Mouse (Mus musculus) spleen, postnatal 14 days (tissue): Measurements from ENCODE around the gene Htr1f.
"Not testable (repeated sequence)": the region's sequence is repeated elsewhere in the genome, so short reads cannot be mapped to it uniquely, and the experiment has no call there.

Experiments used
- DNase-seq, 2 experiments: peaks; one replicate each; pipeline ENCODE4 v3.0.0; 2021 to 2022; ENCODE audit warnings: low spot score in 2 of 2

Gene Htr1f

DNA sequence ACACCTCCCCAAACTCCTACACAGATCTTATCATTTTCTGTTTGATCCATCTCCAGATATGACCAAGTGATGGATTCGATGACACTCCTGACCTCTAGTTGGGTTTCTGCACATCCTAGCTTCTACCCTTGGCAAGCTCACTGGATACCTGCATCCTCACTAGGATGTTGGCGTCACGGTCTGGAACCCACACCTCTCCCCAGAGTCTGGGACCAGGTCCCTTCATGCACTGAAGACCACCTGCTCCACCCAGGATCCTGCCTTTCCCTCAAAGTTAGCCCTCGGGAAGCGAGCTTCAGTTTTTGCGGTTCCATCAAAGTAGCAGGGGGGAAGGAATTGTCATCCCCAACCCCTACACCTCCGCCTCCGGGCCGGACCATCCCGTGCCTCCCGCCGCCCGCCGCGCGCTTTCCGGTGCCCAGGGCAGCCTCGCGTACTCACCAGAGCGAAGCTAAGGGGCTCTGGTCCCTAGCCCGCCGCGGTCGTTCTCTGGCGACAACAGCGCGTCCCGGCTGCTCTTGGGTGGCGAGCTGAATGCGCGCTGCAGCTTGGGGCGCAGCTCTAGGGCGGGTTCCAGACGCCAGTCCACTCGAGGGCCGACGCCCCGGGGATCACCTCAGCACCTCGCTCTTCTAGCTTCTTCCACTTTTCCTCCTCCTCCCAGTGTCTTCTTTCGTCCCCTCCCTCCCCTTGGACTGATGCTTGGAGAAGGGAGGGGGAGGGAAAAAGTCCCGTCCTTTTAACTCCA, at the start of gene Htr1f:
Gene Htr1f, minus strand, starts transcription at position 671 of the 748 bp plus-strand sequence.
- DNase-seq = no peak

DNA sequence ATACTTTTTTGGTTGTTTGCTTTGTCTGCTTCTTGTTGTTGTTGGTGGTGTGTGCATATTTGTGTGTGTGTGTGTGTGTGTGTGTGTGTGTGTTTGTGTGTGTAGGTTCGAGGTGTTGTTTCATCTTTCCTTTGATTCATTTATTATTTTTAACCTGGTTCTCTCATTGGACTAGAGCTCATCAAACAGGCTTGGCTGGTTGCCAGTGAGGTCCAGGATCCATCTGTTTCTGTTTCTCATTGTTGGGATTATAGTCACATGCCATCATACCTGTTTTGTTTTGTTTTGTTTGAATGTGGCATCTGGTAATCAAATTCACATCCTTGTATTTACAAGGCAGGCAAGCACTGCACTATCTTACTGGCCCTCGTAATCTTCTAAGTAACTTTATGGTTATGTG, 34.1 kb upstream of the Htr1f start:
- no peak for DNase-seq

DNA sequence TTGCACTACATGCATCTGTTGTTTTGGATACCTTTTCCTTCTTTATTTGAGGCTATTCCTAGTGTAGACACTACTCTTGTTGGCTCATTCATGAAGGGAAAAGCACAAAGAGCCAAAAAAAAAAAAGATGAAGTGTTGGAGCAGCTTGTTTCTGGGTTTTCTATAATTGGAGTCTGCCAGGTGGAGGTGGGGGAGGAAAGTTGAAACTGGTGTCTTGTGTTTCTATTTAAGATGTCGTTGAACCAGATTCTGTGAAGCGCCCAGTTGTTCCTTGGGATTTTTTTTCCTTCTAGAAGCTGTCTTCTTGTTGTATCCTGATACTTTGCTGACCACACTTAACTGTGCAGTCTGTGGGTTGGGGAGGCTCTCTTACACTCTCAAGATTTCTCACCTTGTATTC, 23.7 kb upstream of the Htr1f start:
- DNase-seq = no peak

DNA sequence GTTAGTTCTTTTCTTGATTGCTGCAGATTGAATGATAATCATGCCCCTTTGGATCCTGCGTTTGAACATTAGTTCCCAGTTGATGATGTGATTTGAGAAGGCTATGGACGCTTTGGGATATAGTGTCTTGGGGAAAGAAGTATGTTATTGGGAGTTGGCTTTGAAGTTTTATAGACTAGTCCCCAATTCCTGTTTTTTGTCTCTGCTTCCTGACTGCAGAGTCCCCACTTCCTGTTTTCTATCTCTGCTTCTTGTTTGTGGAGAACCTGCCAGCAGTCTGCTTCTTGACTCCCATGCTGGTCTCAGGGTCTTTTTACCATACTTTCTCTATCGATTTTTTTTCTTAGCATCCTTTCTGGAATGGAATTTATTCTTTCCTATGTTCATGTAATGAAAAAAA, 22.2 kb upstream of the Htr1f start:
- DNase-seq = no peak

DNA sequence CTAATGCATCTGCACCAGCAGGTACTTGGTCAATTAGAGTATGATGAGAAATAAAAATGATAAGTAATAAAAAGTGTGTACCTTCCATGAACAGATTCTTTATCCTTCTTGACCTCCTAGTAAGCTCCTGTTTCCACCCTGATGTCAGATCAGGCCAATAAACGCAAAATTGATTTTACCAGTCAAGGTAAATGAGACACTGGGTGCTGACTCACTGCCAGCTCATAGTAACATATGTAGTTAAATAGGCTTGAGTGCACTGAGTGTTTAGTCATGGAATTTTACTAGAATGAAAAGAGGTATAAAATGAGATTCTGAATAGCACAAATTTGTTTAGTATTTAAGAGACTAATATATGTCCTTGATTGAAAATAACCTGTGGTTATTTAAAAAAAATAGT, 6.6 kb upstream of the Htr1f start:
- DNase-seq = no peak

DNA sequence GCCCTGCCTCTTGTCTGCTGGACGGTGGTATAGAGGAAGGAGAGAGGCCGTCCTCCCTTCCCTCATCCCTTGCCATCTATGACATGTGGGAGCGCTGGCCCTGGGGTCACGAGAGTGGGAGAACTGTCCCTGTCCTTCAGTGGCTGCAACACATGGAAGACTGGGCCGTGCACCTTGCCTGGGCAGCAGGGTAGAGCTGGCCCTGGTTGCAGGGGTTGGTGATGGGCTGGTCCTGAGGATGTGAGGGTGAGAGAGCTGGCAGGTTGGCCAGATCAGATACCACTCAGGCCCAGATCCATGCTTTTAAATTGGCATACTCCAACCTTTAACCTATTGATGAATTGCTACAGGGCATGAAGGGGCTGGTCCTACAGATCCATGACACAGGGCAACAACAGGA, 12.1 kb downstream of the Htr1f start:
- no peak for DNase-seq

DNA sequence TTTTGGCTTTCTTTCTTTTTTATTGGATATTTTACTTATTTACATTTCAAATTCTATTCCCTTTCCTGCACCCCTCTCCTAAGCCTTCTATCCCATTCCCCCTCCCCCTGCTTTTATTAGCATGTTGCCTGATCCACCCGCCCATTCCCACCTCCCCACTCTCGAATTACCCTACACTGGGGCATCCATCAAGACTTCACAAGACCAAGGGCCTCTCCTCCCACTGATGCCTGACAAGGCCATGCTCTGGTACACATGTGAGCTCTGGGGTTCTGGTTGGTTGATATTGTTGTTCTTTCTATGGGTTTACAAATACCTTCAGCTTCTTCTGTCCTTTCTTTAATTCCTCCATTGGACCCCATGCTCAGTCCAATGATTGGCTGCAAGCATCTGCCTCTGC, 22.2 kb downstream of the Htr1f start:
- no peak for DNase-seq

DNA sequence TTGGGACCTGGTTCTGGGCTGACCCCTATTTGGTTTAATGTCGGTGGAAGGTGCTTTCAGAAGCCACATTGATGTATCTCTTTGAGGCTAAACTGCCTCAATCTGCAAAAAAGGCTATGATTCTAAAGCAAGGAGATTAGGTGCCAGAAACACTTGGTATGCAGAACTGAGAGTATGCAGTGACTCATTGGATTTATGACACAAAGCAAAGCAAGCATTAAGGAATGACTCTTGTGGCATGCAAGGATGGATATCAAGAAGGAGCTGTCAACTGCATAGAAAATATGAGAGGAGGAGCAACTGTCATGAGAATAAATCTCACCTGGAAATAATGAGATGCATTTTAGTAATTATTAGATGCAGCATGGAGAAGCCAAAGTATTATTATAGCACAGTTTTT, 35.8 kb downstream of the Htr1f start:
- DNase-seq = no peak

DNA sequence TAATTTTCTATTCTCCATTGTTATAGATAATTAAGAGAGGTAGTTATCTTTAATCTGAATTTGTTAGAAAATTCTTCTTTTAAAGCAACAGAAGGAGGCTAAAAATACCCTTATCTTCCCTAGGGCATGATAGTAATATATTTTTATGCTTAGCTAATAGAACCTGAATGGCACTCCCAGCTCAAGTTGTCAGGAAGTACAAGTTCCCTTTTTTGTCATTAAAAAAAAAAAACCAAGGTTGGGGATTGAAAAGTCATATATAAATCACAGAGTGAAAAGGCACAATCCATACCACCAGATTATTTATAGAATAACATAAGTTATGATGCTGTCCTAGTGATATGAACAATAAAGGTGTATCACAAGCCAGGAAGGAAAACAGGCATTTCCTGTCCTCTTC, 39.4 kb downstream of the Htr1f start:
- no peak for DNase-seq

DNA sequence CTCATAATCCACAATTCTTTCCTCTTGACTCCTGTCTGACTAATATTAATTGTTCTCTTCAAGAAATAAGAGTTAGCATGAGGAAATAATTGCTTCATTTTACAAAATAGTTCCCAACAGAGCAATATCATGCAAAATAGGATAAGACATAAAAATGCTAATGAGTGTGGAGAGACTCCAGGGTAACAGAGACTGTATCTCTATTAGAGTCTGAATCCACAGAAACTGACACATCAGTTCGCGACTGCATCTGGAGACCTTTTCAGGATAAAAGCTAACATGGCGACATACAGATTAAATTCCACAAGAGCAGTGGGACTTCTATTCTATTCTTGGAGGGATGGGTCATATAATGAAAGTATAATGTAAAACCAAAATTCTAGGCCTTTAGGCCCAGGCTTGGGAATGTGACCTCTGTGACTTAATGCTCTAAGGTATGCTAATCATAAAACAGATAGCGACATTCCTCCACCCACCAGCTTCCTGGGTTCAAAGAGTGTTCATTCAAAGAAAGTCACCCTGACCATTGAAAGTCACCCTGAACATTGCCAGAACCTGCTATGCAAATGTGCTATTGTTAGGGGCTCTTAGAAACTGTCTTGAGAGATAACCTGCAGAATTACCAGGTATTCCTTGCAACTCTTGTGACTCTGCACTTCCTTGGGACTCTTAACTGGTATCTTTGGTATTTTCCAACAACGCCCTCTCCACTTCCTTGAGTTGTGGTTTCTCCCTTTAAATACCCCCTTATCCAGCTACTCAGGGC, 67.8 kb downstream of the Htr1f start:
- not testable (repeated sequence) for DNase-seq

DNA sequence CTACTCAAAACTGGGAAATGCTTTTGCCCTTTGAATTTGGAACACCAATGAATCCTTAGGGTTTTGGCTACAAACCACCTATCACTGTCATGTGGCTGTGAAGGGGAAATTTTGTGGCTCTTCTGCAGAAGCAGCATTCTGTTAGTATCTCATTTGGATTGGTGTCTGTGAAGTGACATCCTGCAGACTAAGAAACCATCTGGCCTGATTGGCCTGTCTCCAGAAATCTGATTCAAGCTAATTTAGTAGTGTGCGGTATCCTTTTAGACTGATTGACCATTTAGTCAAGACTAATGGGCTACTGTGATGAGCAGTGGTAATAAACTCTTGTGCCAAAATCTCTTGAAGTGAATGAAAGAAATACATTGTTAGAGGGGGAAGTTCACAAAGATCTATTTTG, 76.0 kb downstream of the Htr1f start:
- DNase-seq = no peak

DNA sequence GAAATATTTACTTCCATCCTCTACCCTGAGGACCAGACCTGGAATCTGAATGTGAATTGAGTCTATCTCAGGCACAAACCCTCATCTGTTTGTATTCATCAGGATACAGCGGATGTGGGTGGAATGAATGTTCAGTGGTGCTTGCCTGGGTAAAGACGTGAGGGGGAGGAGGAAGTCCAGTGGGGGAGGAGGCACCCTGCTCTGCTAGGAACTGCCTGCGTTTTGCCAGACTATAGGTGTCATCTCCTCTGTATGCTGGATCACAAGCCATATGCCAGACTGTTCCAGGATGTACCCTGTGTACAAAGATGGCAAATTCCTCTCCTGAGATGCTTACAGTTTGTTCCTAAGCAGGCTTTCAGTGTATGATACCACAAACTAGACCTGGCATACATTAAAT, 83.3 kb downstream of the Htr1f start:
- no peak for DNase-seq

DNA sequence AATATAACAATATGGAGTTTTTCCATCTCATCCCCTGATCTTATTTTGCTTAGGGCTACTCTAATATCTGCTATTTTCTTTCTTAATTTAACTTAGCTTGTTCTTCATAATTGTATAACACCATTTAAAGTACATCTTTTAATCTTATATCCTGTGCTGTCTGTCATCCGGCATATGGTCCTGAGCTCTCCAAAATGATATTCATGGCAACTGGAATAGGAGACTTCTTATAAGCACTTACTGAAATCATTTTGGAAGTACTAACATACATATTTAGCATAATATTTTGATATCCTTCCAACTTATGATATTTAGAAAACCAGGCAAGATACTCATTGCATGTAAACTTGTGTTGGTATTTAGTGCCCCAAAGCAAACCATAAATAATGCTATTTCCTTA, 86.9 kb downstream of the Htr1f start:
- DNase-seq = no peak

DNA sequence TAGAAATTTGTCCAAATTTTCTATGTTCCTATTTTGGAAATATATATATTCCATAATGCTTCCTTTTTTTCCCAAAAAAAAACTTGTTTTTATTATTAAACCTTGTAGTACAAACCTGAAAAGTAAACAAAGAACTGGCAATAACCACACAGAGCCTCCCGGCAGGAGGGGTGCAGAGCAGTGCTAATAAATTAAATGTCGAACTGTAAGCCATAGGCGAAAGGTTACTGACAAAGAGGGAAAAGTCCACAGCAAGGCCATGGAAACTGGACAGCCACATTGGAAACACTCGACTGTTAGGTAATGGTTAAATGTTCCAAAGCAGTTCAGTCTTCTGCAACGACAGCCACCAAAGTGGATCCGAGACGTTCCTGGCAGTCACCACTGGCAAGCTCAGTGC, 87.5 kb downstream of the Htr1f start:
- no peak for DNase-seq

DNA sequence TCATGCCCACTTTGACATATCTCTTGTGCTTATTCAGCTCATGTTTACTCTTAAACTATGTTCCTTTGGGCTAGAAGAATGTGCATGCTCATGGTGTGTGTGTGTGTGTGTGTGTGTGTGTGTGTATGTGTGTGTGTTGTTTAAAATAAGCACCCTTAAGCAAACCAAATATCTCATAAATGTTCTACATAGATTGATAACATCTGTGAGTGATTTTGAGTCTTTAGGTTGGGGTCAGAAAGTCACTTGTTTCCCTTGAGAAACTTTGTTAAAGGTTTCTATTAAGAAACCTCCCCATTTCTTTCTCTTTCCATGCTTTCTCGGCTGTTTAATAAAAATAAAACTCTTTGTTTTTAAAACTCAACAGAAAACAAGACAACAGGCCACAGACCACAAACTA, 88.1 kb downstream of the Htr1f start:
- DNase-seq = no peak

DNA sequence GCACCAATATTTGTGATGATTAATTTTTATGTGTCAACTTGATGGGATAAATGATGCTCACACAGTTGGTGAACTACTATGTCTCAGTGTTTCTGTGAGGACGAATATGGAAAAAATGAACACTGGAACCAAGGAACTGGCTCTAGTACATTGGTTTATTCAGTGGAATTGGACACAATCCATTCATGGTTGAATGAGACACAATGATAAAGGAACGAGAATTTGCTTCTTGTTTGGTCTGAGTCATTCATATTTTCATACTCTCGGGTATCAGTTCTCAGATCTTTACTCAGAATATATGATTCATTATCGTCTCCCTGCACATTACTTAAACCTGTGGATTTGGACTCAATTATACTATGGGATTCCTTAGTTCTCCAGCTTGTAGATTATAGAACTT, 90.4 kb downstream of the Htr1f start:
- DNase-seq = no peak

DNA sequence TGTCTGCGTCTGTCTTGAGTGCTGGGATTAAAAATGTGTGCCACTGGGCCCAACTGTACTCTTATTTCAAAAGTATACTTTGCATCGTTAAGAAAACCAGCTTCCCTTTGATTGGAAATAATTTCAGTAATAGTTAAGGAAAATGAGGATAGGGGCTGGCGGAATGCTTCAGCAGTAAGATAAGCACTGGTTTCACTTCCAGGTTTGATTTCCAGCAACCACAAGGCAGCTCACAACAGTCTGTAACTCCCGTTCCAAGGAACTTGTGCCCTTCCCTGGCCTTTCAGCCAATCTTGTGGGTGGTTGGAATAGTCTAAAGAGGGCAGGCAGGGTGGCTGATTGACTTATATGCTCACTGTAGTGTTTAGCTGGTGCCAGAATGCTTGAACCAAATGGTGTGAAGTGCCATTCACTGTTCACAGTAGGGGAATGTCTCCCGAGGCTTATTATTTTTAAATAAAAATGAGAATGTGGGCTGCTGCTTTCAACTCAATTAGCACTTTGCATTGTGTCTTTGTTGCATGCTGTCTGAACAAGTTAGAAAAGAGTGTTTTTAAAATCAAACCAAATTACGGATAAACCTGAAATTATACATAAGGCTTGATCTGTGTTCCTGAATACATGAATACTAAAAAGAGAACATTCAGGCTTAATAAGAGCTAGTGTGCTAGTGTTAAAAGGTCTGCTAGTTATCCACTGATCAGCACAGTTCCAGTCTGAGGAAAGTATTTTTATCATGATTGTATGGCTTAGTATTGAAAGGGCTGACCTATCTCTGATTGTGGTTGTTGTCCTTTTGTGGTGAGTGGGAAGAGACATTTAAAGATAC, 103.4 kb downstream of the Htr1f start:
- DNase-seq = no peak

DNA sequence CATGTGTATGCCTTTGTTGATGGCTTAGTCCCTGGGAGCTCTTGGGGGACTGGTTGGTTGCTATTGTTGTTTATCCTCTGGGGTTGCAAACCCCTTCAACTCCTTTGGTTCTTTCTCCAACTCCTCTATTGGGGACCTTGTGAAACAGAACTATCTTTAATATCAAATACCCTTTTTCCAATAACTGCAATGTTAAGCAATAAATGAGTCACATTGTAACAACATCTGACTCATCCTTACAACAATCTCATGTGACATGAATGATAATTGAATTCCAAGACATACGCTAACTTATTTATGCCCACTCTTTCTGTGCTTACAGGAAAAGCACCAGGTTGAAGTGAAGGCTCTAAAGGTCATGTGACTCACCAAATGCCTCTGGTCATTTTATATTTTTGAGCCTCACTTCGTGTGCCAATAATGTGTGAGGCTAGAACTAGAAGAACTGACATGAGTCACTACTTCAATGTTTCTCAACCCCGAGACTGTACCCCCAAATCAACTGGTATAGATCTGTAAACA, 116.3 kb downstream of the Htr1f start:
- DNase-seq = no peak

DNA sequence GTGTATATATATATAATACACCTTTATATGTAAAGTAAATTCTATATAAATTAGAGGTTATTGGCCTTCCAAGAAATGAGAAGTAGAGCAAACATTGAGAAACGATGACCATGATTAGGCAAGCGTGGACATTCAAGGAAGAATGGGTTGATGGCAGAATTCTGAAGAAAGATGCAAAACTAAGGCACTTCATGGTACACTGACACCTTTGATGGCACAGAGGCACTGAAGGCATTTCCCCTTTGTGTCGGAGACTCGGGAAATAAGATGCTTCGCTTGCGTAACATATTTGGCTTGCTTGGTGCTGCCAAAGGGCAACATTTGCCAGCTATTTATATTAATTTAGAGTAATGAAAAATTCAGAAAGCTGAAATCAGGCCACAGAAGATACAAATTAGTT, 118.1 kb downstream of the Htr1f start:
- no peak for DNase-seq

DNA sequence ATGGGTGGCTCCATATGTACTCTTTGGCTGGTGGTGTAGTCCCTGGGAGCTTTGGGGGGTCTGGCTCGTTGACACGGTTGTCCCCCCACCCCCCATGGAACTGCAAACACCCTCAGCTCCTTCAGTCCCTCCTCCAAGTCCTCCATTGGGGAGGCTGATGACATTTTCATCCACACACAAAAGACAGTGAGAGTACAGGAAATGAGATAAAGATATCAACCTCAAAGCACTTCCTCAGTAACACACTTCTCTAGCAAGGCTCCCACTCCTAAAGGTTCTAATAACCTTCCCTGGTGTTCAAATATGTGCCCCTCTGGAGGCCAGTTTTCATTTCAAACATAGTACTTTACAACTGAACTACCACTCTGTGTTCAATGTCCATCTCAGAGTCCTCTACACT, 118.6 kb downstream of the Htr1f start:
- no peak for DNase-seq

DNA sequence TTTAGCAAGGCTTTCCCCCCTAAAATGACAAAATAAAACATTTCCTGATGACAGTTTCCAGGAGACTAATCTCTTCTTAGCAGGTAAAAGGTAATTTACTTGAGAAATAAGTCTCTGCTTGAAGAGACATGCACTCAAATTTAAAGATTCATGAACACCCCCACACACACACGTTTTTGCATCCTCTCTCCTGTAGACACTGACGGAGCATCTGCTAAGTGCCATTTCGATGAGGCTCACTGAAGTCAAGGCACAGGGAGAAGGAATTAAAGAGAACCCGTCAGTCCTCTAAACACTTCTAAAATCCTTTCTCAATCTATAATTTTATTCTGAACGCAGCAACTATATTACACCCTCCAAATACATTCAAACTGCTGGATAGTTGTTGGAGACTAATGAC, 131.0 kb downstream of the Htr1f start:
- DNase-seq = no peak

DNA sequence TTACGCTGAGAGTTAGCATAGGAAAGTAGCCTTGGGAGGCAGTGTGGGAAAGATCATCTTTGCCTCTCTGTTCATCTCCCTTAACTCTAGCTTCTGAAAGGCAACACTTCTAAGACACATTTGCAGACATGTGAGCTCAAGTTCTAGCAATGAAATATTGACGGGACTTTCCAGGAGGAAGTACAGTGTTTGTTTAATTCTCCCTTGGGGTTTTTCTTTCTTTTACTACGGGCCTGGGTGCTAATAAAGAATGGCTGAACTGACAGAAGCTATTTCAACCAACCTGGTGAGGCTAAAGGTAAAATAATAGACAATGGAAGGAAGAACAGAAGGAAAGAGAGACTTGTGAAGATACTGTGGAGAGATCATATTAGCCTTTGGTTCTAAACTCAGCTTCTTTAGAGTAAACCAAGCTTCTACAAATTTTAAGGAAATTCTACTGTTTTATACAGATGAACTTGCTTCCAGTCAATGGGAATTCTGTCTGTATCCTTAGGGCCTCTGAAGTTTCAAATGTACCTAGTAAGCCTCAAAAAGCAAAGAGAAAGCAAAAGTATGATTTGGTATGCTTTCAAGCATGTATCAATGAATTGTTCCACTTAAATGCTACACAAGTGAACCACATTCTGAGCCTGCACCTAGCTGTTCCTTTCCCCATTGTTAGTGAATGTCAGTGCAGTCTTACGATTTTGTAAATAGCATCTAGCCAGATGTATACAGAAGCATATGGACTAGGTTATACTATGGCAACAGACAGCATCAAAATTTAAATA, 131.9 kb downstream of the Htr1f start:
- no peak for DNase-seq
